15 mouse cellular contexts compared by ENCODE assay signal in genomic region chr2:140773456-140773855, GRCm38 (mm10).
"Had no signal": no experiment of that assay in that cellular context is flagged by ENCODE, and none has a peak within 500 bp of the region (broad histone marks: within the 10 kb centered on the region; RNA-seq: fewer than 3 reads in every experiment).

No protein-coding gene starts in this region.

- H3K4me3 ChIP-seq: limb, embryonic 13.5 days; liver, embryonic 13.5 days; midbrain, embryonic 13.5 days; myocyte; neural tube, embryonic 15.5 days had no signal

- DNase-seq: kidney, adult 8-10 months; kidney, postnatal 36 days; layer of hippocampus, adult 9-11 months; layer of hippocampus, postnatal 36 days; liver, embryonic 13.5 days; lung, adult 18-20 months; lung, postnatal 36 days; right cerebral cortex, adult 18-20 months; right cerebral cortex, postnatal 25 days; thymus, adult 2 months; thymus, postnatal 4 days had no signal

- H3K27ac ChIP-seq: limb, embryonic 13.5 days; liver, embryonic 13.5 days; midbrain, embryonic 13.5 days; neural tube, embryonic 15.5 days had no signal

- H3K36me3 ChIP-seq: limb, embryonic 13.5 days; liver, embryonic 13.5 days; midbrain, embryonic 13.5 days; neural tube, embryonic 15.5 days had no signal

- ATAC-seq: midbrain, embryonic 13.5 days had no signal

- H3K9me3 ChIP-seq: limb, embryonic 13.5 days; liver, embryonic 13.5 days; midbrain, embryonic 13.5 days; neural tube, embryonic 15.5 days had no signal

- H3K4me1 ChIP-seq: limb, embryonic 13.5 days; liver, embryonic 13.5 days; midbrain, embryonic 13.5 days; neural tube, embryonic 15.5 days had no signal

- H3K4me2 ChIP-seq: limb, embryonic 13.5 days; liver, embryonic 13.5 days; midbrain, embryonic 13.5 days; neural tube, embryonic 15.5 days had no signal

- H3K9ac ChIP-seq: limb, embryonic 13.5 days; liver, embryonic 13.5 days; midbrain, embryonic 13.5 days; neural tube, embryonic 15.5 days had no signal

- H3K27me3 ChIP-seq: limb, embryonic 13.5 days; liver, embryonic 13.5 days; midbrain, embryonic 13.5 days; neural tube, embryonic 15.5 days had no signal
